Mouse (Mus musculus): ENCODE measurements at regions not wholly inside any gene's neighbourhood (a gene's known extent, or its start where the extent isn't known, plus 50 kb on each side); places are given as distances from the start of the nearest gene placed in this dataset.
A peak's percentile ranks its signal among the peaks of the same experiment; 100 is the strongest.

- no peak for DNase-seq
Measured at GRCm38 (mm10) chr8:10866696-10867395, 141.4 kb downstream of the Irs2 start.

- DNase-seq, result no peak
Measured at GRCm38 (mm10) chr8:10865941-10866513, 142.2 kb downstream of the Irs2 start.

- no peak for DNase-seq
Measured at GRCm38 (mm10) chr8:10865415-10865821, 142.8 kb downstream of the Irs2 start.

- peak; percentile 86 for DNase-seq
Measured at GRCm38 (mm10) chr8:10862442-10862841, 145.8 kb downstream of the Irs2 start.

- no peak for DNase-seq
Measured at GRCm38 (mm10) chr8:10860810-10861209, 147.4 kb downstream of the Irs2 start.

- no peak for DNase-seq
Measured at GRCm38 (mm10) chr8:10857874-10858273, 150.4 kb downstream of the Irs2 start.

- DNase-seq, result no peak
Measured at GRCm38 (mm10) chr8:10856996-10857720, 151.1 kb downstream of the Irs2 start.

- no peak for DNase-seq
Measured at GRCm38 (mm10) chr8:10855696-10856095, 152.6 kb downstream of the Irs2 start.

GRCm38 (mm10) chr8:10855131-10855530 is 153.1 kb downstream of the Irs2 start:
- DNase-seq, result no peak

GRCm38 (mm10) chr8:10854600-10854999 is 153.7 kb downstream of the Irs2 start:
- DNase-seq, result no peak

GRCm38 (mm10) chr8:10853901-10854300 is 154.4 kb downstream of the Irs2 start:
- DNase-seq, result no peak

GRCm38 (mm10) chr8:10849916-10850315 is 158.3 kb downstream of the Irs2 start:
- DNase-seq, result no peak

- DNase-seq, result no peak
Measured at GRCm38 (mm10) chr8:10845607-10846006, 162.7 kb downstream of the Irs2 start.

- peak; percentile 92 for DNase-seq
Measured at GRCm38 (mm10) chr8:10840853-10841531, 167.3 kb downstream of the Irs2 start.

GRCm38 (mm10) chr8:10840044-10840443 is 168.2 kb downstream of the Irs2 start:
- DNase-seq, result no peak

GRCm38 (mm10) chr8:10835054-10835453 is 173.2 kb downstream of the Irs2 start:
- no peak for DNase-seq

- no peak for DNase-seq
Measured at GRCm38 (mm10) chr8:10831864-10832263, 176.4 kb downstream of the Irs2 start.

- peak; percentile 91 for DNase-seq
Measured at GRCm38 (mm10) chr8:10831277-10831676, 177.0 kb downstream of the Irs2 start.

- no peak for DNase-seq
Measured at GRCm38 (mm10) chr8:10830835-10831234, 177.4 kb downstream of the Irs2 start.

GRCm38 (mm10) chr8:10828580-10828979 is 179.7 kb downstream of the Irs2 start:
- DNase-seq, result no peak

- peak; percentile 92 for DNase-seq
Measured at GRCm38 (mm10) chr8:10827560-10827959, 180.7 kb downstream of the Irs2 start.

- DNase-seq, result no peak
Measured at GRCm38 (mm10) chr8:10825981-10826380, 182.3 kb downstream of the Irs2 start.

- peak; percentile 94 for DNase-seq
Measured at GRCm38 (mm10) chr8:10825192-10825926, 182.9 kb downstream of the Irs2 start.
